Mouse (Mus musculus) heart, adult 9 months (tissue): ENCODE measurements around the gene Rab11fip5.

Experiments used
- DNase-seq, 2 experiments: peaks; one replicate each; pipeline ENCODE4 v3.0.0; 2022; ENCODE audit warnings: low spot score in 2 of 2

Gene Rab11fip5

DNA sequence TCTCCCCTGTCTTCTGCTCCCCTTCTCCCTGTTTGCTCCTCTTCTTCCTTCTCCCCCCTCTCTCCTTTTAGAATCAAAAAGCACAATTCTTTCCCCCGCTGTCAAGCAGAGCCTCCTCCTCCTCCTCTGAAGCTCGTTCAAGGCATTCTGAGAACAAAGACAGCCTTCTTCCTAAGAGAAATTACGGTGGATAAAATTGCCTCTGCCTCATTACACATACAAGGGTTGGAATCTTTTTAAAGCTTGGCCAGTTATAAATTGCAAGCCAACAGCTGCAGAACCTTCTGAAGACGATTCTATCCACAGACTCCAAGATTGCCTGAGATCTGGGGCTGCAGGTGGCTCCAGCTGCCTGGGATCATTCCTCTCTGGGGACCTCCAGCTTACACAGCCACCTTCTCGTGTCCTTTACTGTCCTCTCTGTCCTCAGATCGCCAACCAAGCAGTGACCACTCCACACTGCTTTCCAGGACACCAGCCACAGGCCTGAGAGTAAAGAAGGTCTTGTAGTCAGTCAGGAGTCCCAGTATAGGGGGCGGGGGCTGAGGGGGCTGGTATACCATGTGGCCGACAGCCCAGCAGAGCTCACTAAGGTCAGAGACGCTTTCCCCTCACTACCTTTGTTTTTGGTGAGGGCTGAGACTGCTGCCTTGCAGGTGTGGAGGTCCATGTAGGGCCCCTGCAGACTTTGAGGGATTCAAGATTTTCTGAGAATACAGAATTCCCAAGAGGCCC, 60.2 kb downstream of the Rab11fip5 start:
- no peak for DNase-seq

DNA sequence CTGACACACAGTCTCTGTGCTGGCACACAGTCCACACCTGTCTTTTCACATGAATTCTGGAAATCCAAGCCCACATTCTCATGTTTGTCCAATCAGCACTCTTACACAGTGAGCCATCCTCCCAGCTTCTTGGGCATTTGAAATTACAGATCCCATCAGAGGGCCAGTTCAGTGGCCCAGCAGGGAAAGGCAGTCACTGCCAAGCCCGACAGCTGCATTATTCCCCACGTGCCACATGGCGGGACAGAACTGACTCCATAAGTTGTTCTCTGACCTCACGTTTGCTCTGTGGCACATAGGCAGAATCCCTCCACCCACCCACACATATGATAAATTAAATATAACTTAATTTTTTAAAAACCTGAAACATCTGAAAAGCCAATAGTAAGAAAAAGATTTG, 66.5 kb downstream of the Rab11fip5 start:
- DNase-seq: no peak

GRCm38 (mm10) chr6:85306375-85306774, 68.1 kb downstream of the Rab11fip5 start:
- no peak for DNase-seq

GRCm38 (mm10) chr6:85305826-85306225, 68.6 kb downstream of the Rab11fip5 start:
- no peak for DNase-seq

DNA sequence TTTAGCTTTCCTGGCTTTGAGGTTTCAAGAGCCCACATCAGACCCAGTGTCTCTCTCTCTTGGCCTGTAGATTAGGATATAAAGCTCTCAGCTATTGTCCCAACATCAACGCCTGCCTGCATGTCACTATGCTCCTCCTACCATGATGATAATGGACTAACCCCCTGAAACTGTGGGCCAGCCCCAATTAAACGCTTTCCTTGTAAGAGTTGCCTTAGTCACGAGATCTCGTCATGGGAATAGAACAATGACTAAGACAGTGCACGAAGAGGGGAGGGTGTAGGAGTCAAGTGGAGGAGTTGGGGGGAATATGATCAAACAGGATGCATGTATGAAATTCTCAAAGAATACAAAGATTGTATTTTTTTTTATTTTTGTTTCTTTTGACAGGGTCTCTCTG, 69.5 kb downstream of the Rab11fip5 start:
- no peak for DNase-seq

GRCm38 (mm10) chr6:85302326-85303055, 71.9 kb downstream of the Rab11fip5 start:
- DNase-seq: peak; percentile 56 to 69

GRCm38 (mm10) chr6:85295384-85296167, 78.9 kb downstream of the Rab11fip5 start:
- peak; percentile 43 to 47 for DNase-seq

DNA sequence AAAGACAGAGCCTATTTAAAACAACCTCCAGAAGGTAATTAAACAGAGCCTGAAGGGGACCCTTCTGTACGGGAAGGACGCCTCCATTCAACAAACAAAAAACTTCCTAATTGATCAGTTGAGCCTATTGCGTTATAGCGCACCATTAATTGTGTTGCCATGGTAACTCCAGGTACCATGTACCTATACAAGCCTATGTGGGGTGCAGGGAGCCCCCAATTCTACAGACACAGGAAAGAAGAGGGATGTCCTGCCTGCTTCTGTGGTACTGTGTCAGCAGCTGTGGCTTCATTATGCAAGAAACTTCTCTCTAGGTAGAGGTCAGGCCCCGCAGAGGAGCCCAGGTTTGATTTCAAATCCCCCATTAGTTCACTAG, 80.4 kb downstream of the Rab11fip5 start:
- DNase-seq: no peak

- DNase-seq: peak in 1 of 2 experiments; percentile 31
These were observed 81.0 kb downstream of the Rab11fip5 start for GRCm38 (mm10) chr6:85293255-85294003.

DNA sequence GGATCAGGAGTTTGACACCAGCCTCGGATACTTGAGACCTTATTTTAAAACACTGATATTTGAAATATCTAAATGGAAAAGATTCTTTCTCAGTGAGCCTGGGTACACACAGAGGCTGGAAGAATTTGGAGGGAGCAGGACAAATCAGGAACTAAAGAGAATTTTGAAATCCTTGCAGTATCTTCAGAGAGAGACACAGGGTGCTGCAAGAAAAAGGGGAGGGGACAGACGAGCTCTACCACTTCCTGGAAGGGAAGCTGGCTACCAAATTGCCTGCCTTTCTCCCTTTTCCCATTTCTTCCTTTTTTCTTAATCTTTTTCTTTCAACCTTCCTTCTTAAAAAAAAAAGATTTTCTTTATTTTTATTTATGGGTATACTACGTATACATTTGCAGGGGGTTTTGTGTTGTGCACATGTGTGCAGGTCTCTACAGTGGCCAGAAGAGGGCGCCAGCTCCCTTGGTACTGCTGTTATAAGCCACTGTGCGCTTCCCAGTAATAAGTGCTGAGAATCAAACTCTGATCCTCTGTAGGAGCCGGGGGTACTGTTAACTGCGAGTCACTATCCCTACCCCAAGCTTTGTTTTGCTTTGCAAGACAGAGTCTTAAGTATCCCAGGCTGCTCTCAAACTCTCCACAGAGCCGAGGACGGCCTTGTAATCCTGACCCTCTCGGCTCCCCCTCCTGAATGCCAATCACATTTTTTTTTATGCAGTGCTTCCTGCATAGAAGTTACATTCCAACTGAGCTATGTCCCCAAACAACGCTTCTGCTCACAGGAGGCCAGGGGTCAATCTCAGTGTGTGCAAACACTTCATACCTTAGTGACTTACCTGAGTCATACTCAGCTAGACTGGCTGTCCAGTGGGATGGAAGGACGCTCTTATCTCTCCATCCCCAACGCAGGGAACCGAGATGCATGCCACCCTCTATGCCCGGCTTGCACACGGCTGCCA, 83.3 kb downstream of the Rab11fip5 start:
- no peak for DNase-seq

DNA sequence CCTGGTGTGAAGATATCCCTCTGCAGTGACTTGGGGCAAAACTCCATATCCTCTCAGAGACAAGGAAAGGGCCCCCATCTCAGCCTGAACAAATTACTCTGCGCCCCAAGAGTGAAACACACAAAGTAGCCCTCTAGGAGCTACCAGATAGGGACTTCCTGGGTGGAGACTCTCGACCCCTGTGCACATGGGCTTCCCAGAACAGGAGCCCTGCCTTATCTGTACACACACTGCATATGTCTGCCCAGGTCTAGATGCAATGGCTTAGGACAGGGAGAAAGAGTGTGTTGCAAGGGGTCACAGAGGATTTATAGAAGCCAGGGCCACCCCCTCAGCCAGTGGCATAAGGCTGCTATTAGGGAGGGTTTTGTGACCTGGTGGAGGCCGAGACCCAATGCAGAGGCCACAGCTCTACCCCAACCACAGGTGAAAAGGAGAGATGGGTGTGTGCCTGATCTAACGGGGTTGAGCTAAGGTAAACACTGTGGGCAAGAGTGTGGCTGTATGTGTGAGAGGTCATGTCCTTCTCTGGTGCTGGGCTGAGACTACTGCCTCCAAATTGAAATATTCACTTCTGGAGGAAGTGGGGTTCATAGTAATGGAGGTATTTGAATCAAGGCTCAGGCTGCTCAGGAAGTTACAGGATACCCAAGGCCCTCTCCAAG, 86.1 kb downstream of the Rab11fip5 start:
- no peak for DNase-seq

DNA sequence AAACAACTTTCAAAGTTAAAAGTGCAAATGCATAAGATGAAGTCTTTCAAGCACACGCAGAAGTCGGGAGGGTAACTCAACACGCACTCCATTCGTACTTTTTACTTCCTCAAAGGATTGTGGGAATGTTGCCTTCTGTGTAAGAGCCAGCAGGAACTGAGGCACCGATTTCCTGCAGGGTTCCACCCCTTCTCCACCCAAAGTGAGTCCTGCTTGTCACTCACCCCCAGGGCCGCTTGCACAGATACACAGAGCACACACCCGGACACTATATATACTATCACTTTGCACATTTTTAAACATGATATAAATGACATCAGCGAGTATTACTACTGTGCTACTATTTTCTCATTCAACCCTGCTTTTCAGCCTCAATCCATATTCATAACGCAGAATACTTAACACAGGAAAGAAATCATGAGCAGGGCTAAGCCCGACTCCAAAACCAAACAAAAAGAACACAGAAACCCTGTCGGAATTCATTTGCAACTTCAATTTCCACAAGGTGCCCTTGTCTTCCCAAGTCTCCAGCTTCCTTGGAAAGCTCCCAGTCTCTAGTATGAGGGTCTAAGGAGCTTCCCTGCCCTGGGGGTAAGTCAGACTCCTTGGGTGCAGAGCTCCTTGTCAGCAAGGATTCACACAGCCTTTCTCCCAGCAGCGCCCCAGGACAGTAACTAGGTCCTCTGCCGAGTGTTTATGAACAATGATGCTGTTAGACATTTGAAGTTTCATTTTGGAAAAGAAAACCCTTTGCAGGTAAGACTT, 88.0 kb downstream of the Rab11fip5 start:
- DNase-seq: no peak
